Comparison of ENCODE assay signal across 8 mouse cellular contexts in the genomic region with DNA sequence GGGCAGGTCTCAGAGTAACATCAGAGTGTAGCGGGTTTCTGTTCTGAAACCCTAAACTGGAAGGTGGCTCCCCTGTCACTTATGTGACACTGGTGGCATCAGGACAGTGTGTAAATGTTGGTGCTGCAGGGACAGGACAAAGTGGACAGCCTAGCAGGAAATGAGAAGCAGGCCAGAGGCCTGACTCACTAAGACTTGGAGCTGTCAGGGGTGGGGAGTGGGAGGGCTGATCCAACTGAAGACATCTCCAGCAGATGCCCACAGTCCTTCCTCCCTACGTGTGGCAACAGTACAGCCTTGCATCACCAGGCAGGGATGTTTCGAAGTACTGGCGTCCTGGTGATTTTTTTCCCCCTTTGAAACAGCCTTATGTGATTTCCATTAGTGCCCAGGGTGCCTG. TPM values are rescaled to one million over a fixed set of nuclear protein-coding genes. Genes with fewer than 3 reads are reported as not detected.
DNase-seq lines count a peak whose midpoint lies in the region; ATAC-seq lines count a peak whose summit lies in the region.

No protein-coding gene starts in this region.

- peaks cover 30% of the 10 kb centered on the region for H3K36me3 ChIP-seq in heart, embryonic 13.5 days

- H3K4me3 ChIP-seq in heart, embryonic 13.5 days = no peak overlapping the region

- ATAC-seq in heart, embryonic 13.5 days (ENCODE audit: extremely low read depth, insufficient number of reproducible peaks, low FRiP score, low TSS enrichment) = no peak
- ATAC-seq in cerebellum, adult (ENCODE audit: insufficient number of reproducible peaks, low FRiP score, low TSS enrichment) = no peak

- no peak for DNase-seq in heart, postnatal 36 days
- DNase-seq in MN1 (ENCODE audit: low spot score) = peak; percentile 68
- DNase-seq in fat pad, adult 2 months (ENCODE audit: extremely low read depth, low read depth, low spot score) = peak; percentile 72
- DNase-seq in lung, postnatal 36 days = peak; percentile 60
- DNase-seq in kidney, adult 8-10 months = no peak
- DNase-seq in gastrocnemius, postnatal 14 days = no peak

- no peak overlapping the region for H3K4me2 ChIP-seq in heart, embryonic 13.5 days

- peaks cover 4% of the 10 kb centered on the region; the same call in 1 of the 2 replicates for H3K27me3 ChIP-seq in heart, embryonic 13.5 days (replicated peaks)

- H3K9me3 ChIP-seq in heart, embryonic 13.5 days = no peaks in the 10 kb centered on the region

- no peak overlapping the region for H3K9ac ChIP-seq in heart, embryonic 13.5 days

- peaks cover 51% of the 10 kb centered on the region for H3K4me1 ChIP-seq in heart, embryonic 13.5 days

- peak overlapping the region; percentile 70 for H3K27ac ChIP-seq in heart, embryonic 13.5 days (replicated peaks)

- intact Hi-C loops in heart, postnatal 36 days (cut with DNase I) = no loop called here
- intact Hi-C loops in gastrocnemius, postnatal 14 days (cut with DNase I; ENCODE audit: low total_unique reads) = no loop called here

- 79% methylated on average over 4 of the region's 4 CpGs for WGBS in heart, embryonic 13.5 days

RNA-seq across cellular contexts. Expression of a gene that starts 2.4 kb away (rescaled TPM):
- 7.7 and 8.6 TPM in 2 replicates for polyA plus RNA-seq in heart, embryonic 13.5 days (2015; fragmentation: Nextera tagmentation; extraction: Ambion mirVana)
- total RNA-seq in heart, postnatal 36 days (2021) = 10 to 100 TPM; 13.8 to 13.9 TPM
- total RNA-seq in gastrocnemius, postnatal 14 days (2021) = 10 to 100 TPM; 11.9 to 12.5 TPM

RNA-seq across cellular contexts. Expression of a gene that starts 9.7 kb away (rescaled TPM):
- polyA plus RNA-seq in heart, embryonic 13.5 days (2015; fragmentation: Nextera tagmentation; extraction: Ambion mirVana) = 1.2 and 1.4 TPM in 2 replicates
- total RNA-seq in heart, postnatal 36 days (2021) = 1 to 10 TPM in 1 of 2 experiments, under 1 TPM in 1; 0.95 to 1.0 TPM
- total RNA-seq in gastrocnemius, postnatal 14 days (2021) = under 1 TPM; 0.44 to 0.53 TPM

RNA-seq across cellular contexts. Expression of a gene that starts 40.5 kb away (rescaled TPM):
- 56.2 and 56.5 TPM in 2 replicates for polyA plus RNA-seq in heart, embryonic 13.5 days (2015; fragmentation: Nextera tagmentation; extraction: Ambion mirVana)
- total RNA-seq in heart, postnatal 36 days (2021) = 10 to 100 TPM; 12.5 to 15.6 TPM
- 10 to 100 TPM; 18.3 to 18.4 TPM for total RNA-seq in gastrocnemius, postnatal 14 days (2021)

RNA-seq across cellular contexts. Expression of a gene that starts 51.6 kb away (rescaled TPM):
- polyA plus RNA-seq in heart, embryonic 13.5 days (2015; fragmentation: Nextera tagmentation; extraction: Ambion mirVana) = 0.08 and 0.28 TPM in 2 replicates
- total RNA-seq in heart, postnatal 36 days (2021) = not detected
- not detected for total RNA-seq in gastrocnemius, postnatal 14 days (2021)

Comparison
In these comparisons a context has a peak if more than half of its experiments do, and no peak if none do; other contexts are left out.
1. DNase-seq: peak in MN1 (single experiment), fat pad, adult 2 months (single experiment) and lung, postnatal 36 days (single experiment); none in heart, postnatal 36 days (0 of 2), kidney, adult 8-10 months (0 of 2) and gastrocnemius, postnatal 14 days (single experiment).